Mouse (Mus musculus): ENCODE results near the gene Pde6g. TPM values are rescaled to one million over a fixed set of nuclear protein-coding genes. Genes with fewer than 3 reads are reported as not detected.

Pde6g gene
- polyA plus RNA-seq, 1 experiment = 1.0 TPM

DNA sequence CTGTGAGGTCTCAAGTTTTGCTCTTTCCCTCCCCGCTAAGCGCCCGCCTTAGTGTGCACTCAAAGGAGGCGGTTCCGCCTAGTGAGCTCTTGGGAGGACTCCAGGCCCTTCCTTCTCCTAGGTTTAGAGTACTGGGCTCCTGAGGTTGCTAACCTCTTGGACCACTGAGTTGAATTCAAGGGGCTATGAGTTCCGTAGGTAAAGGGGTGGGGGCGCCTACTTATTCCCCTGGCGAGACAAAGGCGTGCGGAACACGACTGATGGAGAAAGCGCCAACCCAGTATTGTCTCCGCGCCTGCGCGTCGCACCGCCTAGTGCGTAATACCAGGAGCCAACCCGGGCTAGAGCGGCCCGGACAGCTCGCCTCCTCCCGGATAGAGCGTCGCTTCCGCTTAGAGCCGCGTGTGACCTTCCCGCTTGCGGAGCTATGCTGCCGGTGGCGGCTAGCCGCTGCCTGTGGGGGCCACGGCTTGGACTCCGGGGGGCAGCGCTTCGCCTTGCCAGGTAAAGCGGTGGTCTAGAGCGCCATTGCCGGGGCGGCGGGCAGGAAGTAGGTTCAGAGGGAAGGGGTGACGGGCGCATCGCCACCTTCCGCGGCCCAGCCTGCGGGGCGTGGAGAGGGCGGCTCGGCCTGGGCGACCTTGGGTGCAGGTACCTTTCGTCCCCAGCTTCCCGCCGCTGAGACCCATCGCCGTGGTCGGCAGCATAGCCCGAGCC is 31.1 kb upstream of the Pde6g start, which contains the start of gene Mrpl12:
Mrpl12 (plus strand) TSS at position 349 of the 717 bp plus-strand sequence.
- H3K4me1 ChIP-seq (ENCODE audit: control insufficient read depth, insufficient read depth, low read length) = peaks cover under 1% of the 10 kb centered on the region
- peak; percentile 48 for TF ChIP-seq POLR2A (IDR thresholded peaks at IDR 0.05; ENCODE audit: insufficient read depth, low read length)
- 0 out of 2 replicates have a peak, but pooled peaks have one; percentile 14 for TF ChIP-seq EP300 (IDR thresholded peaks at IDR 0.05; ENCODE audit: insufficient read depth, low read depth, low read length)
- TF ChIP-seq CTCF (IDR thresholded peaks at IDR 0.05; ENCODE audit: low read depth, low read length) = no peak
- H3K4me3 ChIP-seq (ENCODE audit: low read depth, low read length) = peak within 1 kb of the TSS; percentile 97
- H3K36me3 ChIP-seq (ENCODE audit: control insufficient read depth, insufficient read depth, low read length, poor library complexity, severe bottlenecking) = peaks cover 31% of the 10 kb centered on the region
- no peaks in the 10 kb centered on the region for H3K27me3 ChIP-seq (ENCODE audit: control insufficient read depth, insufficient read depth, low read length, poor library complexity, severe bottlenecking)
- H3K27ac ChIP-seq (ENCODE audit: insufficient read depth, low read length) = peak within 1 kb of the TSS; percentile 42
- H3K9me3 ChIP-seq (replicated peaks; ENCODE audit: control insufficient read depth, insufficient read depth, low read length, poor library complexity, severe bottlenecking) = no peaks in the 10 kb centered on the region
- H3K9ac ChIP-seq (ENCODE audit: low read depth, poor library complexity, severe bottlenecking) = peak within 1 kb of the TSS; percentile 87

DNA sequence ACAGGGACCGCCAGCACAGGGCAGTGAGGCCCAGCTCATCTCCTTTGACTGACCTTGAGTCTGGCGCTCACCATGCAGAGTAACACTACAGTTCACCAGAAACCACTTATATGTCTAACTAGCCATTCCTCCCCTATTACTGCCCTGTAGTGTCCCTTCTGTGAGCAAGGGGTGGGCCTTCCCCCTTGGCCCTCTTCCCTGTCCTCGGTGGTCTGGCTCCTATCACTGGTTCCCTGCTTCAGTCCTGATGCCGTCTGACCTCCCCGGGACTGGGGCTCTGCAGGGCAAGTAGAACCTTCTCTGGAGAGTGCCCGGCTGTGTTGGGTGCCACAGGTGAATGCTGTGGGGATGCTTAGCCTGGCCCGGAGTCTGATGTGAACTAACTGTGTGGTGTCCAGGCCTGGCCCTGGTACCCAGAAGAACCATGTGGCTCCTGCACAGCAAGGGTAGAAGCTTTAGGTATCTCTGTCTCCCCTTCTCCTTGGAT is 30.2 kb upstream of the Pde6g start:
- no peak for TF ChIP-seq POLR2A (IDR thresholded peaks at IDR 0.05; ENCODE audit: insufficient read depth, low read length)
- no peak for TF ChIP-seq EP300 (IDR thresholded peaks at IDR 0.05; ENCODE audit: insufficient read depth, low read depth, low read length)
- no peak for TF ChIP-seq CTCF (IDR thresholded peaks at IDR 0.05; ENCODE audit: low read depth, low read length)
- H3K27me3 ChIP-seq (ENCODE audit: control insufficient read depth, insufficient read depth, low read length, poor library complexity, severe bottlenecking) = no peaks in the 10 kb centered on the region
- peaks cover 34% of the 10 kb centered on the region for H3K36me3 ChIP-seq (ENCODE audit: control insufficient read depth, insufficient read depth, low read length, poor library complexity, severe bottlenecking)
- H3K9me3 ChIP-seq (replicated peaks; ENCODE audit: control insufficient read depth, insufficient read depth, low read length, poor library complexity, severe bottlenecking) = no peaks in the 10 kb centered on the region
- H3K9ac ChIP-seq (ENCODE audit: low read depth, poor library complexity, severe bottlenecking) = peak overlapping the region; percentile 87; the same call in 1 of the 2 replicates
- H3K27ac ChIP-seq (ENCODE audit: insufficient read depth, low read length) = 0 out of 2 replicates have a peak overlapping the region, but pooled peaks have one; percentile 42
- peak overlapping the region; percentile 97; the same call in 1 of the 2 replicates for H3K4me3 ChIP-seq (ENCODE audit: low read depth, low read length)
- H3K4me1 ChIP-seq (ENCODE audit: control insufficient read depth, insufficient read depth, low read length) = no peaks in the 10 kb centered on the region

DNA sequence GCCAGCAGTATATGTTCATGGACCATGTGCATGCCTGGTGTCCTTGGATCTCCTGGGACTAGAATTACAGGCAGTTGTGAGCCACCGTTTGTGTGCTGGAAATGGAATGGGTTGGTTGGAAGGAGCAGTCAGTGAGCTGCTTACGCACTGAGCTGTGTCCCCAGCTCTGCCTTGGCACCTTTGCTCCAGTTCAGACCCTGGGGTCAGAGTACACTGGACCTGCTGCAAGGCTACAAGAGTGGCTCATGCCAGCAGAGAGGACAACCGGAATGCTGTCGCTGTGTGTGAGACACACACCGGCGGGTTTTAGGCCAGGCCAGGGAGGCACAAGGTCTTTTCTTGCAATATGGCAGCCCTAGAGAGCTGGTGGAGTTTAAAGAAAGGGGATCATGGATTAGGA is 18.8 kb upstream of the Pde6g start:
- H3K27me3 ChIP-seq (ENCODE audit: control insufficient read depth, insufficient read depth, low read length, poor library complexity, severe bottlenecking) = no peaks in the 10 kb centered on the region
- no peaks in the 10 kb centered on the region; the same call in 1 of the 2 replicates for H3K36me3 ChIP-seq (ENCODE audit: control insufficient read depth, insufficient read depth, low read length, poor library complexity, severe bottlenecking)
- TF ChIP-seq EP300 (IDR thresholded peaks at IDR 0.05; ENCODE audit: insufficient read depth, low read depth, low read length) (no peak), POLR2A (IDR thresholded peaks at IDR 0.05; ENCODE audit: insufficient read depth, low read length) (no peak), CTCF (IDR thresholded peaks at IDR 0.05; ENCODE audit: low read depth, low read length) (no peak)
- H3K9me3 ChIP-seq (replicated peaks; ENCODE audit: control insufficient read depth, insufficient read depth, low read length, poor library complexity, severe bottlenecking) = no peaks in the 10 kb centered on the region
- no peak overlapping the region for H3K4me3 ChIP-seq (ENCODE audit: low read depth, low read length)
- no peaks in the 10 kb centered on the region for H3K4me1 ChIP-seq (ENCODE audit: control insufficient read depth, insufficient read depth, low read length)
- H3K27ac ChIP-seq (ENCODE audit: insufficient read depth, low read length) = no peak overlapping the region
- H3K9ac ChIP-seq (ENCODE audit: low read depth, poor library complexity, severe bottlenecking) = no peak overlapping the region

DNA sequence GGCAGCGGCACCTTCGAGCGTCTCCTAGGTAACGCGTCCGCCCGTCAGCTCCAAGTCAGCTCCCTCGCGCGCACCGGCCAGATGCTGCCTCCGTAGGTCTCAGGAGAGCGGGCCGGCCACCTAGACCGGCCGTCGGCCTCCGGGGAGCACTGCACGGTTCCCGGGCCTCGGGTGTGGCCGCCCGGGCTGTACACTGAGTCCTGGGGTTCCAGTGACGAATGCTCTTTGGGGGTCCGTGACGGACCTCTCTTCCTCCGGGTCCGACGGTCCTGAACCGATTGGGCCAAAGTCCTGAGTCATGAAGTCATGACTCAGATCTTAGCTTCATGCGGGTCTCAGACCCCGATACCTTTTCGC is 14.4 kb upstream of the Pde6g start:
- Histone ChIP-seq H3K27ac (ENCODE audit: insufficient read depth, low read length) (no peak overlapping the region), H3K4me1 (ENCODE audit: control insufficient read depth, insufficient read depth, low read length) (no peaks in the 10 kb centered on the region), H3K27me3 (ENCODE audit: control insufficient read depth, insufficient read depth, low read length, poor library complexity, severe bottlenecking) (no peaks in the 10 kb centered on the region), H3K36me3 (ENCODE audit: control insufficient read depth, insufficient read depth, low read length, poor library complexity, severe bottlenecking) (no peaks in the 10 kb centered on the region), H3K4me3 (ENCODE audit: low read depth, low read length) (peak overlapping the region; percentile 73), H3K9me3 (replicated peaks; ENCODE audit: control insufficient read depth, insufficient read depth, low read length, poor library complexity, severe bottlenecking) (no peaks in the 10 kb centered on the region), H3K9ac (ENCODE audit: low read depth, poor library complexity, severe bottlenecking) (peak overlapping the region; percentile 64)
- no peak for TF ChIP-seq POLR2A (IDR thresholded peaks at IDR 0.05; ENCODE audit: insufficient read depth, low read length)

DNA sequence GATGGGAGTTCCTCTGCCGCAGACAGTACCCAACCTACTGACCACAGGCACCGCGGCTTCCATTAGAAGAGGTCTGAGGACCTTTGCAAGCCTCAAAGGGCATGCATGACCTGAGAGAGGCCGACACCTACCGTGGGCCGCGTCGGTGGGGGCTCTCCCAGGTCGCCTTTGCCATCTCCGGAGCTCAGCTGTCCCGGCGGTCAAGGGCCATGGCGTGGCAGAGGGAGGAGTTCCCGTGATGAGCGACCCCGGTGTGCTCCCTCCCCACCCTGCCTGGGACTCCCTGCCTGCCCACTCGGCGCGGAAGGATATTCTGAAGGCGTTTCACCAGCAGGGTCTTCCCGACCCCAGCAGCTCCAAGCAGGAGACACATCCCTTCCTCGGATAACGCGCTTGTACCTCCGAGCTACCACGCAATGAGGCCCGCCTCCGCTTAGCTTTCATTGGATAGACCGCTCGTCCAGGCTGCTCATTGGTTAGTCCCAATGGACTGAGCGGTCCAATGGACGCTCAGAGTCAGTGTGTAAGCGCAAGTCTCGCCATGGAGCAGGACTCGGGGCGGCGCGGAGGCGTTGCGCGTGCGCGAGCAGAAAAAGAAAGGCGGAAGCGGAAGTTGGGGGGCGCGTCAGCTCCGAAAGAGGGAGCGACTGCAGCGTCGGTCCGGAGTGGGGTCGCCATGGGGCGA is 13.9 kb upstream of the Pde6g start, which contains the start of gene Arl16:
Arl16 (minus strand) TSS at position 557 of the 685 bp plus-strand sequence.
- TF ChIP-seq POLR2A (IDR thresholded peaks at IDR 0.05; ENCODE audit: insufficient read depth, low read length) = peak; percentile 65
- no peak for TF ChIP-seq CTCF (IDR thresholded peaks at IDR 0.05; ENCODE audit: low read depth, low read length)
- no peaks in the 10 kb centered on the region; the same call in 1 of the 2 replicates for H3K36me3 ChIP-seq (ENCODE audit: control insufficient read depth, insufficient read depth, low read length, poor library complexity, severe bottlenecking)
- H3K27me3 ChIP-seq (ENCODE audit: control insufficient read depth, insufficient read depth, low read length, poor library complexity, severe bottlenecking) = no peaks in the 10 kb centered on the region
- H3K4me3 ChIP-seq (ENCODE audit: low read depth, low read length) = peak within 1 kb of the TSS; percentile 86
- H3K4me1 ChIP-seq (ENCODE audit: control insufficient read depth, insufficient read depth, low read length) = no peaks in the 10 kb centered on the region
- no peak within 1 kb of the TSS for H3K27ac ChIP-seq (ENCODE audit: insufficient read depth, low read length)
- H3K9ac ChIP-seq (ENCODE audit: low read depth, poor library complexity, severe bottlenecking) = peak within 1 kb of the TSS; percentile 68
- no peaks in the 10 kb centered on the region for H3K9me3 ChIP-seq (replicated peaks; ENCODE audit: control insufficient read depth, insufficient read depth, low read length, poor library complexity, severe bottlenecking)

DNA sequence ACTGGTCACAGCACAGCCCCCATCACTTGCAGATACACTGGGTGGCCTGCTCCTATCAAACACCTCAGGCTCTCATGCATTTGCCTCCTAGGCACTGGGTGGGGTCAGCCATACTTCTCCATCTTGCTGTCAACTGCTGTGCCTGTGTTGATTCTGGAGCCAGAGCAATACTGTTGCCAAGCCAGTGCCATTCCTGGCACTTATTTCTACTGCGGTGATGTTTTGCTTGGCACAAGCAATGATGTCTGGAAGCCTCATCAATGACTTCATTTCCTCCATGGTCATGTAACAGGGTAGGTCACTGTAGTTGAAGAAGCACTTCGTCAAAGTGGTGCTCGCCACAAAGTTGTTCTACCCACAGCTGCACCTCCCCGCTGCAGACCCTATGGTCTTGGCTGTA is 12.2 kb upstream of the Pde6g start:
- no peak overlapping the region for H3K9ac ChIP-seq (ENCODE audit: low read depth, poor library complexity, severe bottlenecking)
- H3K9me3 ChIP-seq (replicated peaks; ENCODE audit: control insufficient read depth, insufficient read depth, low read length, poor library complexity, severe bottlenecking) = no peaks in the 10 kb centered on the region
- H3K27me3 ChIP-seq (ENCODE audit: control insufficient read depth, insufficient read depth, low read length, poor library complexity, severe bottlenecking) = no peaks in the 10 kb centered on the region
- no peaks in the 10 kb centered on the region for H3K4me1 ChIP-seq (ENCODE audit: control insufficient read depth, insufficient read depth, low read length)
- TF ChIP-seq EP300 (IDR thresholded peaks at IDR 0.05; ENCODE audit: insufficient read depth, low read depth, low read length) (no peak), POLR2A (IDR thresholded peaks at IDR 0.05; ENCODE audit: insufficient read depth, low read length) (no peak), CTCF (IDR thresholded peaks at IDR 0.05; ENCODE audit: low read depth, low read length) (no peak)
- peaks cover 2% of the 10 kb centered on the region; the same call in 1 of the 2 replicates for H3K36me3 ChIP-seq (ENCODE audit: control insufficient read depth, insufficient read depth, low read length, poor library complexity, severe bottlenecking)
- H3K4me3 ChIP-seq (ENCODE audit: low read depth, low read length) = no peak overlapping the region
- no peak overlapping the region for H3K27ac ChIP-seq (ENCODE audit: insufficient read depth, low read length)

Measured in ES-Bruce4 (cell line).